Mouse (Mus musculus): Measurements from ENCODE around the gene Rtf2.

Gene Rtf2

DNA sequence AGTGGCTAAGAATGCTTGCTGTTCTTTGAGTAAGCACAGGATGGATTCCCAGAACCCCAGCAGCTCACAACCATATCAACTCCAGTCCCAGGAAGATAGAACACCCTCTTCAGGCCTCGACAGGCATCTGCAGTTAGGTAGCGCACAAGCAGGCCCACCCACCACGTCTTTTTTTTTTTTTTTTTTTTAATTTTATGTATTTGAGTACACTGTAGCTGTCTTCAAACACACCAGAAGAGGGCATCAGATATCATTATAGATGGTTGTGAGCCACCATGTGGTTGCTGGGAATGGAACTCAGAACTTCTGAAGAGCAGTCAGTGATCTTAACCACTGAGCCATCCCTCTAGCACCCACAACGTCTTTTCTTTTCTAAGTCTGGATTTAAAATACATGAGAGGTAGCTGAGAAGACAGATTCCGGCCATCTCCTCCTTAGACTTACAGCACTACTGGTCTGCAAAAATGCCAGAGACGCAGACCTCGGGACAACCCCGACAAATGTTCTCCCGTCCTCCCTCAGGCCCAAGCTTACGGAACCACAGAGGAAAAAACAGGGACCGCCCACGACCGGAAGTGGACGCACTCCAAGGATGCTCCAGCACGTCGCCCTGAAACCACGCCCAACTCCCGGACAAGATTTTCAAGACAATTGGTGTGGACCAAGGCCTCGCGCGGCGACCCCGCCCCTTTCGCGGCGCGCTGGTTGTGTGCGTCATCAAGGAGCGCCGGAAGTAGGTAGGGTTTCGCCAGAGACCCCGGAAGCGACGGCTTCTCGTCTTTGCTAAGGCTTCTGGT is at the start of gene Rtf2:
Gene Rtf2 (plus strand): TSS at position 714 of the 797 bp plus-strand sequence.
- DNase-seq: peak; percentile 99

DNA sequence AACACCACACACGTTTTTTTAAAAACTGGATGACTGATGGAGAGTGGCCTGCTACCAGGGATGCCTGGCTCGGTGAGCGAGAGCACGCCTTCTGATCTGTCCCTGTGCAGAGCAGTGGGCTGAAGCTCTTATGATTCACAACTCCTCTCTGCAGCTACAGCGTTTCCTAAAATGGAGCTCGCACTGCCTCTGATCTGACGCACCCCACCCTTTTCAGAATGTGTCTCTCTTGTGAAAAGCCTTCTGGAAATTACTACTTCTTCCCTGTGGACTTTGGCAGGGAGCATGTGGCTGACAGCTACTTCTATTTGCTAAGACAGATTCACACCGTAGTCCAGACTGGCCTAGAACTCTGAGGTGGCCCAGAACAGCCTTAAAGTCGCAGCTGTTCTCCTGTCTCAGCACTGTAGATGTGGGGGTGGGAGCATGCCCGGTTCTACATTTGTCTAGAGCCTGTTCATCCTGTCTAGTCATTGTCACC is 48.3 kb upstream of the Rtf2 start:
- no peak for DNase-seq

DNA sequence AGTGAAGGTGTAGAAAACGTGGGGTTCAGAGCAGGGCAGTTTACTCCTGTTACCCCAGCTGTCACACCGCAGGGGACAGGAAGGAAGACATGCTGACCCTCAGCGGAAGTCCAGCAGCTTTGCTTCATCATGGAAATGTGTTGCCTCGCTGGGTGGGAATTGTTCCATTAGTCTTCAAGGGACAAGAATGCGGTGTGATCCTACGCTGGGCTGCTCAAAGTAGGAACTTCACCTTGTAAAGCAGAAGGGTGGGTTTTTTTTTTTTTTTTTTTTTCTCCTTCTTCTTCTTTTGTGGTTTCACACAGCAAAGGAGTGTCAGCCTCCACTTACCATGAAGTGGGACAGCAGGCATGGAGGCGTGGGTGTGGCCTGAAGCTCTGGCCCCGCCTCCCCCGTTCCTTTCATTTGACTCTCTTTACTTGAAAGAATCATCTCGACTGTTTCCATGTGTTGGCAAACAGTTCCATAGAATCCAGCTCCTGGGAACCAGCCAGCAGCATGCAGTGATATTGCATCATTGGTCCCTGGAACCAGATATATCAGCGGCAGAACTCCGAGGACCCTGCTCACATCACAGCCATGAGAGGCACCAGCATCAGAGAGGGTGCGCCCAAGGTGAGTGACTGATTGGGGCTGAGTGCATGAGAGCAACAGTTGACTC is 46.8 kb upstream of the Rtf2 start, which contains the start of gene Cass4:
Gene Cass4 (plus strand): TSS at position 404 of the 661 bp plus-strand sequence.
- DNase-seq: peak; percentile 42

DNA sequence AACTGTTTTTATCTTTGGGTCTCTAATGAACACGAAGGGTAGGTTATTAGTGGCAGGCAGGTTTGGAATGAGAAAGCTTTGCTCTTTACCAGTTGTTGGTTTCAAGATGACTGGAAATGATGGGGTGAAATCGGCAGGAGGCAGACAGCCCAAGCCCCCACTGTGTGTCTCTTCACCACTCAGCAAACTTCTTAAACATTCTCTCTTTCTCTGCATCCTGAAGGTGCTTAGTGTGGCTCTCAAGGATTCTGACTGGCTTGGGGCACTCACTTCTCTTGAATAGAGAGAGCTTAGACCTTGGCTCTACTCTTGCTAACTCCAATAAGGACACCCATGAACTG is 46.3 kb upstream of the Rtf2 start:
- DNase-seq: no peak

DNA sequence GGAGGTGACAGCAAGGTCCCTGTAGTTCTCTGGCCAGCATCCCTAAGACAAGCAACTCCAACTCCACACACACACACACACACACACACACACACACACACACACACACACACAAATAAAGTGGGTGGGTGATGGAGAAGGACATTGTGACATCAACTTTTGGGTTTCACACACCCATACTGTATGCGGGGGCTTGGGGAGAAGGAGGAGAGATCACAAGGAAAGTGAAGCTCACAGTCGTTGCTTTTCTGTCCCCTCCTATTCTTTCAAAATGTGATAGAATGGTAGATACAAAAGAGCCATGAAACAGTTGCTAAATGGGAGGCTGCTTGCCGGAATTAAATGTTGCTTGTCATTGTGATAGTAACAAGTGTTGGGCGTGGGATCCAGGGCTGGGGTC is 45.7 kb upstream of the Rtf2 start:
- DNase-seq: no peak

DNA sequence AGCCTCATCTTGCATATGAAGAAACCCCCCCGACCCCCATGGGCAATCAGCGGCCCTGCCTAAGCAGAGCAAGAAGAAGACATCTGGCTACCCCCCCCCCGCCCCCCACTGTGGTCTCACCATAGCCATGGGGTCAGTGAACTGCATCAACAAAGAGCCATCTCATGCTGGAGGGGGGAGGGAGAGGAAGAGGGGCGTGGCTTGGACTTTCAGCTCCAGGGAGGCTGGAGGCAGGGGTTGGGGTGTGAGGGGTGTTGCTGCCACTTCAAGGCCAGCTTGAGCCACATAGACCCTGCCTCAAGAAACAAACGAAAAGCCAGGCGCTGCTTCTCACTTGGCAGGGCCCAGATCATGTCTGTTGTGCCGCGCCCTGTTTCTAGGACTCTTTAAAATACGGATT is 44.4 kb upstream of the Rtf2 start:
- no peak for DNase-seq

DNA sequence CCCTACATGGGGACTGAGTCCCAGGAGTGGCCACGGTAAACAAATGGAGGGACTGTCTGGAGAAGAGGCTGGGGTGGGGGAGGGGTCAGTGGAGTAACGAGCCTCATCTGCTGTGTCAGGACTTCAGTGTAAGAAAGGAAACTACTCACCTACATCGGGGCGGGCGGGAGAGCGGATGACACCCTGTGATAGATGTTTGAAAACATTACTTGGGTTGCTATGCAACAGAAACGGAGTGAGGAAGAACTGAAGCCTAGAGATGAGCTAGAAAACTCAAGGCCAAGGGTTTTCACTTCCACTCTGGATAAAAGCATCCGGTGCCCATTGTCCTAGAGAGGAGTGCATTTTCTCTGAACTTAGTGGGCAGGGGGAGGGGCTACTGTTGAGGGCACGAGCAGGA is 40.5 kb upstream of the Rtf2 start:
- DNase-seq: no peak

DNA sequence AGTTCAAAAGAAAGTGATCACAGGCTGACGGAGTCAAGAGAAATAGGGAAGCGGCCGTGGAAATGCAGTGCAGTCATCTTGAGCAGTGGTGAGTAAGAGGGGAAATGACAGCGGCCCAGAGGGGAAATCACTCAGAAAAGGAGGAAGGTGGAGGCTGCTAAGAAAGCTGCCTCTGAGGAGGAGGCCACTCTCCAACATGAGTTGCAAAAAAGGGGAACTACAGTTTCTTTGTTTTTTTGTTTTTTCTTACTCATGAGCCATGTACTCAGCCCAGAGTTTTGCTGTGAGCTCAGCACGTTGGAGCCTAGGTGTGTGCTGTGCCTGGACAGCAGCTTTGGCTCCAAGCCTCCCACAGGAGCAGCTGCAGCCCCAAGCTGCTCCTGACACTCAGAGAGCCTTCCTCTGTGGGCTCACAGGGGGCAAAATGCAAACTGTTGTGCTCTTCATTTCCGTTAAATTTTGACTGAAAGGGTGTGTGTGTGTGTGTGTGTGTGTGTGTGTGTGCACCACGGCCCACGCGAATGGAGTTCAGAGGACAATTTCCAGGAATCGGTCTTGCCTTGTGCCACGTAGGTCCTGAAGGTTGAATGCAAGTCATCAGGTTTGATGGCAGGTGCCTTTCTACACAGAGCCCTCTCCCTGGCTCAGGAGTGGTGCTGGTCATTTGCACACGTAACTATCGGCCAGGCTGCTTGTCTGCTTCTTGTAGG is 39.1 kb upstream of the Rtf2 start:
- DNase-seq: no peak

DNA sequence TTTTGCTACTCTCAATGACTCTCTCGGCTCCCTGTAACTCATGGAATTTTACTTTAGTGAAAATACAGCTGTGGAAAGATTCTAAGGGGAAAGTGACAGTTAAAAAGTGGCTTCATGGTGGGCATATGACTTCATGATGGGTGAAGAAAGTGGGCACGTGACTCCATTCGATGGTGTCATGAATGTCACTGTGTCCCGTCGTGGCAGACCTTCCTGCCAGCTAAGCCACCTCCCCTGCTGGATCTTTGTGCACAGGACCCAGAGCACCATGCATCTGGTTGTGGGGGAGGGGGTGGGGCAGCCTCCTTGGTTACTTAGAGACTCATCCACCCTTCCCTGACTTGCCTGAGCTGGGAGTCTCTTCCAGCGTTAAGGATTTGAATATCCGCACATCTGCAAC is 36.1 kb upstream of the Rtf2 start:
- no peak for DNase-seq

DNA sequence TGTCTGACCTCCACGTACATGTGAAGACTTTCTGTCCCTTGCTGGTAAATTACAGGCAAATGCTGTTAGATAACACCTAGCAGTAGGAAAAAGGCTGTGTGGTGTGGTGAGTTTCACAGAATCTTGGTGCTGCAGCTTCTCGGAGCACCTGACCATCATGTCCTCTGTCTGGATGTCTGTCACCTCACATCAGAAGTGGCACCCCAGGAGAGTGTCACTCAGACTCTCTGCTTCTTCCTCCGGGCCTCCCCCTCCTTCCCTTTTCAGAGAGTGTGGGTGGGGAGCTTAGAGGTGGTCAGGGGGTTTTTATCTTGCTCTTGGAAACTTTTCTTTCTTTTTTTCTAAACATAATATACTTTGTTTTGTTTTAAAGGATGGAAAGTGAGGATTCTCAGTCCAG is 35.3 kb upstream of the Rtf2 start:
- no peak for DNase-seq

DNA sequence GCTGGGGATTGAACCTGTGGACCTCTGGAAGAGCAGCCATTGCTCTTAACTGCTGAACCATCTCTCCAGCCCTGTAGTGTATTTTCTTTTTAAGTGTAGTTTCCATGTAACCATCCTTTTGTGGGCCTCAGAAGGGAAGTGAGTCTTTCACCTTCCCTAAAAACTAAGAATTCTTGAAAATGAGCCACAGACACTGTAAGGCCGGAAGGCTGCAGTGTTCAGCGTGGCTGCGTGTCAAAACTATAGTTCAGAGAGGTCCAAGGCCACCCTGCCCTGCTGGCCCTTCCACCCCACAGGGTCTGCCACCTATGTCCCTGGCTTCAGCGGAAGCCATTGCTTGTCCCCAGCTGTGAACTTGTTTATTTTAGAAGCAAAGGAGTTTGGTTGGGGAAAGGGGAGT is 34.2 kb upstream of the Rtf2 start:
- no peak for DNase-seq

DNA sequence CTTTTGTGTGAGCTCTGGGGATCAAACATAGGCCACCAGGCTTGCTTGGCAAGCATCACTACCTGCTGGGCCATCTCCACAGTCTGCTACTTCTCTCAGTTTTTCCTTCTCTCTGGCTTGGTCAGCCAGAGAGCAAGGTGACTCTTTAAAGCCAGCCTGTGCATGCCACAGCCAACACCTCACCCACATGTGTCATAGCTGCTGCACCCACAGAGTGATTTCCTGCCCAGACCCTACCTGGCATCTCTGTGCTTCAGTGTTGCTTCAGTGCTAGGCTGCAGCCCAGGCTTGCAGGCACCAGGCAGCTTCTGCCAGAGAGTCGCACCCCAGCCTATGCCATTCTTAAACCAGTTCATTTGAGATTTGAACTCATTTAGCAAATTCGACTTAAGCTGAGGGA is 32.9 kb upstream of the Rtf2 start:
- no peak for DNase-seq

DNA sequence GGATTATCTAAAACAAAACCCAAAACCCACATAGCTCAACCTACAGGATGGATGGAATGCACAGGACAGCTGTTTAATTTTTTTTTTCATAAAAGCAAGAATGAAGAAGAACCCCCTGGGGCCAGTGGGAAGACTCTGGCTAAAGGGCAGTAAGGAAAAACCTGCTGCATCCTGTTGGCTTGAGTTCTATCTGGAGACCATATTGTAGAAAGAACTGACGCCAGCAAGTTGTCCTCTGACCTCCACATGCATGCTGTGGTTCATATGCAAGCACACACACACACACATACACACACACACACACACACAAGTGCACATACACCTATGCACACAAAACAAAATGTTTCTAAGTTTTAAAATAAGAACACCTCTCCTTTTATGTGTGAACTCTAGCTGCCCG is 29.7 kb upstream of the Rtf2 start:
- DNase-seq: no peak

DNA sequence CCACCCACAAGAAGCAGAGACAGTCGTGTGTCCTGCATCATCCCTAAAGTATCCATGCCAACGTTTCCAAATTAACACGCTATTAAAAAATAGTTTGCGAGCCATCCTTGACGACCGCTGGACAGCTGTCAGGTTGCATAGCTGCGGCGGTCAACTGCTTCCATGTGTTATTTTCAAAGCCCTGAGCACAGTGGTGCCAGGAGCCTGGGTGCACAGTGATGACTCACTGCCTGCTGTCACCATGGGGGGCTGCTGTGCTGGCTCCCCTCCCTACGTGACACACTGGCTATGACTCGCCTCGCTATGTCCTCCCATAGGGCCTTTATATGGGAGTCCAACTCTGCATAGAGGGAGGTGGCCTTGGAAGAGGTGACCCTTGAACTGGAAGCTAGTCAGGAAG is 29.3 kb upstream of the Rtf2 start:
- no peak for DNase-seq

DNA sequence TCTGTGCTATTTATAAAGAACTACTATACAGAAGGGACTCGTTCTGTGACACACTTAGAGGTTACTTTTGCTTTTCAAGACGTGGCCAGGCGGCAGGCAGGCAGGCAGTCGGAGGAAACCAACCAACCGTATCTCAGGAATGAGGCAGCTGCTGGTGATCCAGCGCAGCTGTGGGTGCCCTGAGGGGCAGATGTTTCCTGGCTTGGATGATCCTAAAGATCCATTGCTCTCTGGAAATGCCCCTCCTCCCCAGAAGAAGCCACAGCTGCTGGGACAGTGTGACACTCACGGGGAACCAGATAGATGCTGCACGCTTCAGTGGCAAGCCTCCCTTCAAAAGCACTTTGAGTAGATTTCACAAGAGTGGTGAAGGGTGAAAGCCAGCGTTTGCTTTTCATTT is 27.9 kb upstream of the Rtf2 start:
- DNase-seq: peak; percentile 58

DNA sequence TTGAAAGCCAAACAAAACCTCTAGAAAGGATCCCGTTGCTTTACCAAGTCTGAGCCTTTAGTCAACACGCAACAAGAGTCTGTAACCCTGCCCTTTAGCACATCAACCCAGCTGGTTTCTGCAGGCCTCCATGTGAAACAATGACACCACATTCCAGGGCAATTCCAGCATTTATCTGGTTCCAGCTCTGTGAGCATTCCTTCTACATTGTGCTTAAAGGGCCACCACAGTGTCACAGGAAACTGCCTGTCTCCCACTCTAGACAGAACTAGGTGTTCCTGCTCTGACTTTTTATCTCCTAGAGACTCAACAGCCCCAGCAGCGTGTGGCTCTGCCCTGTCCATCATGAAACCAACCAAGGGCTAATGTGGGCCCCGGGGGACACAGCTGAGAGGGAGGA is 27.1 kb upstream of the Rtf2 start:
- no peak for DNase-seq

DNA sequence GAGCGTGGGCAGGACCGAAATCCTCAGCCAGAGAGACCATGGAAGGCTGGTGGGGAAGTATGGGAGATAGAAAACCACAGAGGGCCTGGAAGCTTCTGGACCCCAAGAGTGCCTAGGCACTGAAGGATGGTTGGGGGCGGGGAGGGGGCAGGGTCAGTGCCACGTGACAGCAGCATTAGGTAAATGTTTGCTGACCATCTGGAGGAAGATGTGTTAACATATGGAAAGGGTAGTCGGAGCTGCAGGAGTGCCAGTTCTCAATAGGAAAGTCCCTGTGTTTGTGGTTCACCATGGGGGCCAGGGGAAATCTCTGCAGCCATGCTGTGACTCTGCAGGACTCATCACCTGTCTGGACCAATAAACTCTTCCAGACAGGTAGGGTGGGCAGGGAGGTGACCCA is 26.5 kb upstream of the Rtf2 start:
- no peak for DNase-seq

DNA sequence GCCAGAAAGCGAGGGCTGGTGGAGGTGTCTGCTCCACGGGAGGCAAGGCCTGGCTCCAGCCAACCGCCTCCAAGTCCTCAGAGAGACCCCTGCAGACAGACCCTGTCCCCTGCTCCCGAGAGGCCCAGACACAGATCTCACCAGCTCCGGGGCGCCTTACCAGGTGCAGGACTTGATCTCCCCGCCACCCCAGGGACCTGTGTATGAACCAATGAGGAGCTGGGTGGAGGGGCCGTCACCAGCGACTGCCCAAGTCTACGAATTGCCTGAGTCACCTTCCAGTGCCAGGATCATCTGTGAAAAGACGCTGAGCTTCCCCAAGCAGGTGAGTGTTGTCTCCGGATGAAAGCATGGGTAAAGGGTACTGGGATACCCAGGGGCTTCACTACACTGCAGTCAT is 24.1 kb upstream of the Rtf2 start:
- no peak for DNase-seq

DNA sequence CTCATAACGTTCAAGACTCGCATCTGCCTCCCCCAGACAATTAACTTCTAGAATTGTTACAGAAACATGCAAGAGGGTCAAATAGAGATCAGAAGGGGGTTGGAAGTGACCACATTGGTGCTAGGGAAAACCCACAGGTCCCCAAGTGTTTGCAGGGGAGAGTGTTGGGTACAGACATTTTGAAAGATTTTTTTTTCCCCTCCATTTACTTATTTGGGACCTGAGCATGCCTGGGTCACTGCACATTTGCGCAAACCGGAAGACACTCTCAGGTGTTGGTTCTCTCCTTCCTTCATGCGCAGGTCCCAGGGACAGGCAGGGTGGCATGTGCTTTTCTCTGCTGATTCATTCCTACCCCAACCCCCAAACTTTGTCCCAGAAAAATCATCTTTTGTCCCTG is 23.5 kb upstream of the Rtf2 start:
- no peak for DNase-seq

DNA sequence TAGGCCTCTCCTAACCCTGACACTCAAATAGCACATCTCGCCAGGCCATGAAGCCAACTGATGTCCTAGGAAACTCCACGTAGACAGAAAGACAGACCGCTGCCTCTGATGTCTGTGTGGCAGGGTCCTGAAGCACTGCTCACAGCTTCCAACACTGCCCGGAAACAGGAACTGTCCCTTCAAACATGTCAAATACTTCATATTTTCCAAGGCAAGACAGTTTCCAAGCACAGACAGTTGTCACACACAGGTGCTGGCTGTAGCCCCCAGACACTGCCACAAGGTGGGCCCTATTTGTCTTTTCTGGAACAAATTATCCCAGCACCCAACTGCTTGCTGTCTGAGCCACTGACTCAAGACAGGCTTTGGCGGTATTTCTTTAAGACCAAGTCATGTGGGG is 22.1 kb upstream of the Rtf2 start:
- DNase-seq: no peak

DNA sequence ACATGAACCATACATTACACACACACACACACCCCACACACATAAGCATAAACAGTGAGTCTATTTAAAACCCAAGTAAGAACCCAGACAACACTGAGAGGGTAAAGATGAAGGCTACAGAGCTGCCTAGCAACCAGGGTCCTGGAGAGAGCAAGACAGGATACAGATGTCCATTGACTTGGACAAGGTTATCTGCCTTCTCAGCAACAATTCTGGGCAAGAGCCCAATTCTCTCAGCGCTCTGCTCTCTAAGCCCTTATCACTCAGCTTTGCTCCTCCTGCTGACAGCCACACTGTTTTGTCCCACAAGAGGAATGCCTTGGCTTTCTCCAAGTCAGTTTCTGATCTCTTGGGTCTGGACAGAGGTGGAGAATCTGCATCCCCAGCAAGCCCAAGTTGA is 9.7 kb upstream of the Rtf2 start:
- peak; percentile 78 for DNase-seq

DNA sequence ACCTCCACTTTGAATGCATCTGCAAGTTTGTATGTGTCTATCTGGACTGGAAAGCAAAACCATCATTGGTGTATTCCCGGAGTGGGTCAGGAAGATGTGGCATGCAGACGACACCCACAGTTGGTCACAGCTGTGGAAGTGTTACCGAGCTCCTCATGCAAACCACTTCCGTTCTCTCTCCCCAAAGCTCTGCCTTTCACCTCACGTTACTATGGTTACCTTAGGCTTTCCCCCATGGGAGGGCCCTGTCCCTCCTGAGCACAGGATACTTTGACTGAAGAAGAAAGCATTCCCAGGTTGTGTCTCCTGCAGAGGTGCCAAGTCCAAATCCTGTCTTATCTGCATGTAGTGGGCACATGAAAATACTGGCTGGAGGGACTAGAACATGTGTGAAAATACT is 6.6 kb upstream of the Rtf2 start:
- DNase-seq: no peak

DNA sequence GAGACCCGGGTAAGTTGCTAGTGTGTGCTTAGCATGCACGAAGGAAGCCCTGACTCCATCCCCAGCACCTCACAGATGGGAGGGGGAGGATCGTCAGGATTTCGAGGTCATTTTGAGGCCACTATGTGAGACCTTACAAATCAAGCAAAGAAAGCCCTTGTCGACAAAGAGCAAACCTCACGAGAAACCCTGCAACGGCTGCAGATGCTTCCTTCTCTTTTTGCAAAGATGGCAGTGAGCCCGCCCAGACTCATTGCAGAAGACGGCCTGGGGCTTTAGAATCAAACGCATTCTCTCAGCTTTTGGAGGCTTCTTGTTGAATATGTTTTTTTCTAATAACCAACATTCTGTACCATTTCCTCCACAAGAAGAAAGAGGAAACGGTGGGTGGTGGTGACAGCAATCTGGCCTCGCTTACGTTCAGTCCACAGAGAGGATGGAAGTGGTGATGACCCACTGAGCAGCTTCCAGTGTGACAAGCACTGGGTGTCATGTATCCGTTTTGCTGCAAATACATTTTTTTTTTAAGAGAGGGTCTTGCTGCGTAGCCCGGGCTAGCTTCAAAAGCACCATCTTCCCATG is 2.9 kb upstream of the Rtf2 start:
- no peak for DNase-seq

DNA sequence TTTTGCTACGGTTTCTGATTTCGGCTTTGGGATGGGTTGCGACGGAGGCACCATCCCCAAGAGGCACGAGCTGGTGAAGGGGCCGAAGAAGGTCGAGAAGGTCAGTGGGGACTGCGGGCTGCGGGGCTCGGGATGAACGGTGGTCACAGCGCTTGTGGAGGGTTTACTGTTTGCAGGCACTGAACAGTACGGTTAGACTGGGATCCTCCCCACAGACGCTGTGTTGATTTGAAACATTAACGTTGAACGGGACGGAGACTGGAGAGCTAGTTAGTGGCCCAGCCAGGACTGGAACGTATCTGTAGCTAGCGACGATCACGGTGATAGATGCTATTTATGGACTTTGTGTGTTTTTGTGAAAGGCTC is 267 bp downstream of the Rtf2 start:
- DNase-seq: no peak

Data from kidney, postnatal 10 days (tissue).